Mouse (Mus musculus): ENCODE results near the gene D930007J09Rik. TPM values are rescaled to one million over a fixed set of nuclear protein-coding genes. Genes with fewer than 3 reads are reported as not detected.

The D930007J09Rik gene
- polyA plus RNA-seq, 1 experiment from 2014 or later, result not detected

DNA sequence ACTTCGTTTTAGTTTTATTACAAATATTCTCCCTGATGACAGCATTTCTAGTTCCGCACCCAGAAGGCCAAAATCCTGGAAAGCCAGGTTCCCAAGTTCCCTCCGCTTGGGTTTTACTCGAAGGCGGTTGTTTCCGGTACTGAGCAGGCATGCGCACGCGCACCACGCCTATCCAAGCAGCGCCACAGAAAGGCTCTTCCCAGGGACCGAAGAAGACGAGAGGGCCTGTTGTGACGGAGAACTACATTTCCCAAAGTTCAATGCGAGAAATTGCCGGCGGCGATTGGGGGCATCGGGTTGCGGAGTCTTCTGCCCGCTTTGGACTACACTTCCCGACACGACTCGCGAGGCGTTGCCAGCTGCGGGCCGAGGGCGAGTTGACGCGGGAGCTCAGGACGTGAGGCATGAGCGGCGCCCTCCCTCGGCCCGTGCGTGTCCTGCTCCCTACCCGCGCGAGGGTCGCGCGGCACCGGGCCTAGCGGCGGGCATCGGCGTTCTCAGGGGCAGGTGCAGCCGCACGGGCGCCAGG, 892 bp downstream of the D930007J09Rik start, which contains the start of gene Wrnip1:
Gene Wrnip1, plus strand, starts transcription at position 346 of the 529 bp plus-strand sequence.
- Histone ChIP-seq H3K4me1 (ENCODE audit: control insufficient read depth, insufficient read depth, low read length) (peaks cover 26% of the 10 kb centered on the region), H3K36me3 (ENCODE audit: control insufficient read depth, insufficient read depth) (peaks cover 7% of the 10 kb centered on the region), H3K9ac (ENCODE audit: low read length) (peak within 1 kb of the TSS; percentile 93), H3K27me3 (ENCODE audit: control insufficient read depth, insufficient read depth, low read length) (no peaks in the 10 kb centered on the region), H3K9me3 (replicated peaks; ENCODE audit: control insufficient read depth, low read length) (no peaks in the 10 kb centered on the region), H3K27ac (ENCODE audit: low read length) (peak within 1 kb of the TSS; percentile 81), H3K4me3 (ENCODE audit: low read length) (peak within 1 kb of the TSS; percentile 94), H3K4me2 (ENCODE audit: low read depth, low read length) (peak within 1 kb of the TSS; percentile 79)
- peak; percentile 93 for ATAC-seq (replicated peaks; ENCODE audit: extremely low read depth, insufficient read depth, low FRiP score)
- WGBS, result under 1% methylated on average over 50 of the region's 51 CpGs

DNA sequence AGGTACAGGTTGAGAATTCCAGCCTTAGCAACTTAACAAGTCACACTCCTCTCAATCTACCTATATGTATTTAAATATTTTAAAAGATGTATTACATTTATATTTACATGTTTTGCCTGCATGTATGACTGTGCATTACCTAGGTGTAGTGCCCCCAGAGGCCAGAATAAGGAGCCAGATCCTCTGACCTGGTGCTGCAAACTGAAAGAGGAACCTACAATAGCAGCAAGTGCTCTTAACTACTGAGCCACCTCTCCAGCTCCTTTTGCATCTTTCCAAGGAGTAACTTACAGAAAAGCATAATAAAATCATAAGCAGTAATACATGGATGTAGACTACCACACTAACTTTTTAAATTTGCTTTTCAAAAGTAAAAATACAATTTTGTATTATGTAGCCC, 1.8 kb downstream of the D930007J09Rik start:
- Histone ChIP-seq H3K4me1 (ENCODE audit: control insufficient read depth, insufficient read depth, low read length) (peaks cover 23% of the 10 kb centered on the region), H3K9ac (ENCODE audit: low read length) (peak overlapping the region; percentile 68), H3K27ac (ENCODE audit: low read length) (no peak overlapping the region; the same call in 1 of the 2 replicates), H3K27me3 (ENCODE audit: control insufficient read depth, insufficient read depth, low read length) (no peaks in the 10 kb centered on the region), H3K36me3 (ENCODE audit: control insufficient read depth, insufficient read depth) (no peaks in the 10 kb centered on the region), H3K4me3 (ENCODE audit: low read length) (no peak overlapping the region; the same call in 1 of the 2 replicates), H3K9me3 (replicated peaks; ENCODE audit: control insufficient read depth, low read length) (no peaks in the 10 kb centered on the region), H3K4me2 (ENCODE audit: low read depth, low read length) (peak overlapping the region; percentile 79)
- no peak for ATAC-seq (replicated peaks; ENCODE audit: extremely low read depth, insufficient read depth, low FRiP score)

DNA sequence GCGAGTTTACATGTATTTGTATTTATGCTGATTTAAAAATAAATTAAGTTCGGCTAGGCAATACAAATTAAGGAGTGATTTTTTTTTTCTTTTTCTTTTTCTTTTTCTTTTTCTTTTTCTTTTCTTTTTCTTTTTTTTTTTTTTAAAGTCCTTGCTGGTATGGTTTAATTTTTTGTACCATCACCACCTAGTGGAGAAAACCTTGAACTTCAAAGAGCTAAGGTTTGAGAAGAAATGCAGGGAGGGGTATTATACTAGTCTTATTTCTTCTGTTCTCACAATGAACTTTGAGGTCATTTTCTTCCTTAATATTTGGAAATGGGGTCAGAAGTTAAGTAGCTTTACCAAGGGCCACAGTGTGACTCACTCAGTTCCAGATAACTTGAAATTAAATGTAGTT, 3.5 kb downstream of the D930007J09Rik start:
- no peak overlapping the region for H3K4me3 ChIP-seq (ENCODE audit: low read length)
- no peak for ATAC-seq (replicated peaks; ENCODE audit: extremely low read depth, insufficient read depth, low FRiP score)
- 44% methylated on average over 2 of the region's 2 CpGs for WGBS

DNA sequence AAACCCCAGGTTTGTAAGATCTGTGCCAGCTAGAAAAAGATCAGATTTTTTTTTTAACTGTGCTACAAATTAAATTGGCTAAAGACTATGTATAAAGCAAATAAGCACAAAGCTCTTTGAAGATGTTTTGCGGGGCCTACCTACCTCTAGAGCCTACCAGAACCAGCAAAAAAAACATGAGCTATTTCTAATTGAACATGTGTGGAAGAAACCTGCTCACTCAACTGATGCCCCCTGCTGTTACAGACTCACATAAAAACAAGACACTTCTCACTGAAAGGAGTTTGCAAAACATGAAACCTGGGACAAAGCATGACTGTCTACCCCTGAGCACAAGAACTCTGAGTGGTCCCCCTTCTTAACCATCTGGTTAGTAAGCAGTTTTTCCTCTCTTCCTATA, 5.6 kb downstream of the D930007J09Rik start:
- Histone ChIP-seq H3K36me3 (ENCODE audit: control insufficient read depth, insufficient read depth) (no peaks in the 10 kb centered on the region), H3K9ac (ENCODE audit: low read length) (no peak overlapping the region), H3K4me2 (ENCODE audit: low read depth, low read length) (no peak overlapping the region), H3K4me1 (ENCODE audit: control insufficient read depth, insufficient read depth, low read length) (peaks cover 5% of the 10 kb centered on the region), H3K4me3 (ENCODE audit: low read length) (no peak overlapping the region), H3K27me3 (ENCODE audit: control insufficient read depth, insufficient read depth, low read length) (no peaks in the 10 kb centered on the region), H3K27ac (ENCODE audit: low read length) (no peak overlapping the region), H3K9me3 (replicated peaks; ENCODE audit: control insufficient read depth, low read length) (no peaks in the 10 kb centered on the region)
- ATAC-seq (replicated peaks; ENCODE audit: extremely low read depth, insufficient read depth, low FRiP score), result no peak
- WGBS, result 82% methylated on average over 1 of the region's 1 CpGs

More for the DNA sequence above, 3.5 kb downstream of the D930007J09Rik start:
- Histone ChIP-seq H3K27me3 (ENCODE audit: control insufficient read depth, insufficient read depth, low read length) (no peaks in the 10 kb centered on the region), H3K9me3 (replicated peaks; ENCODE audit: control insufficient read depth, low read length) (no peaks in the 10 kb centered on the region), H3K9ac (ENCODE audit: low read length) (no peak overlapping the region), H3K36me3 (ENCODE audit: control insufficient read depth, insufficient read depth) (no peaks in the 10 kb centered on the region), H3K27ac (ENCODE audit: low read length) (no peak overlapping the region), H3K4me2 (ENCODE audit: low read depth, low read length) (no peak overlapping the region), H3K4me1 (ENCODE audit: control insufficient read depth, insufficient read depth, low read length) (peaks cover 13% of the 10 kb centered on the region)

DNA sequence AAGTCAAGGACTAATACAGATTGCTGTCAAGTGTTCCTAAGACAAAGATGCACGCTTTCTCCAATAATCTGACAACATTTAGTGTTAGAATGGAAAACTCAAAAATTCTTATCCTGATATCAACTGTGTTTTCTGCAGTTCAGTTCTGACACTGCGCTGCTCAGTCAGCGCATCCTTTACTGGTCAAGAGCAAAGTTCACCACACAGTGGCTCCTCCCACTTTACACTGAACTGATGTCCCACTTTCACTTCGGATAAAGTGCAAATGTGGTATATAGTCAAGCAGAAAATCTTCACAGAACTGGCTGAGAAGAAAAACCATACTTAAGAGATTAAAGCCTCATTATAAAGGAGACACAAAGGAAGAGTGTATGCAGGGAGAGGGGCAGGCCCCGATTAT, 7.5 kb downstream of the D930007J09Rik start:
- Histone ChIP-seq H3K4me2 (ENCODE audit: low read depth, low read length) (no peak overlapping the region), H3K36me3 (ENCODE audit: control insufficient read depth, insufficient read depth) (no peaks in the 10 kb centered on the region), H3K9ac (ENCODE audit: low read length) (no peak overlapping the region), H3K4me1 (ENCODE audit: control insufficient read depth, insufficient read depth, low read length) (no peaks in the 10 kb centered on the region), H3K4me3 (ENCODE audit: low read length) (no peak overlapping the region), H3K27me3 (ENCODE audit: control insufficient read depth, insufficient read depth, low read length) (no peaks in the 10 kb centered on the region), H3K9me3 (replicated peaks; ENCODE audit: control insufficient read depth, low read length) (no peaks in the 10 kb centered on the region), H3K27ac (ENCODE audit: low read length) (no peak overlapping the region)
- WGBS, result 83% methylated on average over 5 of the region's 5 CpGs
- no peak for ATAC-seq (replicated peaks; ENCODE audit: extremely low read depth, insufficient read depth, low FRiP score)

DNA sequence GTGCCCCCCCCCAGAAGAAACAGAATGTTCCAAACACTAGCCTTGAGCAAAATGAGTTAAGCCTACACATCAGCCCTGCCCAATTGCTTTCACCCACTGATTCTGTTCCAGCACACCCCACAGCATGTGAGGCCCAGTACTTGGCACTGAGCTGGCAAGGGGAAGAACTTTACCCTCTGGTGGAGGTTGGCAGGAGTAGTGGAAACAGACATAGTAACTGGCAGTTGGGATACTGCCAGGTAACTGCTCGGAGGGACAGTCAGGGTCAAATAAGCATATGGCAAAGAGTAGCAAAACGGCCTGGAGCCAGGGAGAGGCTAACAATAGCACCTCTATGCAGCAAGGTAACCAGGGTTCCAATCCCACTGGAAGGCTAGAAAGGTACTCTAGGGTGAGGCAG, 8.0 kb downstream of the D930007J09Rik start:
- peak; percentile 81 for ATAC-seq (replicated peaks; ENCODE audit: extremely low read depth, insufficient read depth, low FRiP score)
- H3K27me3 ChIP-seq (ENCODE audit: control insufficient read depth, insufficient read depth, low read length), result no peaks in the 10 kb centered on the region
- H3K4me3 ChIP-seq (ENCODE audit: low read length), result no peak overlapping the region
- H3K36me3 ChIP-seq (ENCODE audit: control insufficient read depth, insufficient read depth), result no peaks in the 10 kb centered on the region
- 19% methylated on average over 2 of the region's 2 CpGs for WGBS
- H3K27ac ChIP-seq (ENCODE audit: low read length), result 0 out of 2 replicates have a peak overlapping the region, but pooled peaks have one; percentile 15
- H3K9ac ChIP-seq (ENCODE audit: low read length), result no peak overlapping the region
- no peaks in the 10 kb centered on the region for H3K9me3 ChIP-seq (replicated peaks; ENCODE audit: control insufficient read depth, low read length)
- no peak overlapping the region for H3K4me2 ChIP-seq (ENCODE audit: low read depth, low read length)
- H3K4me1 ChIP-seq (ENCODE audit: control insufficient read depth, insufficient read depth, low read length), result no peaks in the 10 kb centered on the region

DNA sequence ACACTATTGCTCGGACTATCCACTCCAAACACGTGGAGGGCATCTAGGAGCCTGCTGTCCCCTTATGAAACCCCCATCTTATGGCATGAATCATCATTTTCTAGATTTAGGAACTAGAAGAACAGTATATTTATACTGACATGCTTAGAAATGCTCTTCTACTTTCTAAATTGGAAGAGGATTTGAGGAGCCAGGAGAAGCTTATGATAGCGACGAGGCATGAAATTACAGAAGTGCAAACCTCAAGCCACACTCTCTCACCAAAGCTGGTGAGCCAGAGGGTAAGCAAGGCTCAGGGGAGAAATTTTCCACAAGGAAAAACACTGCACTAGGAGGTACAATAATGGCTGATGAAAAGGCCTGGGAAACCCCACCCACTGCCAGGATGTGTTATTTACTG, 12.9 kb downstream of the D930007J09Rik start:
- ATAC-seq (replicated peaks; ENCODE audit: extremely low read depth, insufficient read depth, low FRiP score), result no peak
- 74% methylated on average over 4 of the region's 4 CpGs for WGBS

DNA sequence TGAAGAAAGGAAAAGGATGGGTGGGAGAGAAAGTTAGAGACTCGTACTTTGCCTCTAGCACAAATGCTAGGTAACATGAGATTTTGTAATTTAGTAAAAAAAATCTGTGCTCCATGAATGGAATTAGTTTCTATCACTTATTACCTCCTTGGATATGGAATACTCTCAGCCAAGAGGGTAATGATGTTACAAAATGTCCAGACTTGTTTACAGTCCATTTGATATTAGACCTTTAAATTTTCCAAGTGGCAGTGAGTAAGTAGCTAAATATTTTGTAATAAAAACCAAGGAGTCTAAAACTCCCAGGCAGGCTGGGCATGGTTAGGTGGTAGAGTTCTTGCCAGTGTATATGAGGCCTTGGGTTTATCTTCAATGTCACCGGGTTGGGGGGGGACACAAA, 15.1 kb downstream of the D930007J09Rik start:
- no peak overlapping the region for H3K9ac ChIP-seq (ENCODE audit: low read length)
- no peak overlapping the region for H3K4me3 ChIP-seq (ENCODE audit: low read length)
- no peak overlapping the region for H3K4me2 ChIP-seq (ENCODE audit: low read depth, low read length)
- ATAC-seq (replicated peaks; ENCODE audit: extremely low read depth, insufficient read depth, low FRiP score), result no peak
- no peaks in the 10 kb centered on the region for H3K4me1 ChIP-seq (ENCODE audit: control insufficient read depth, insufficient read depth, low read length)
- no peaks in the 10 kb centered on the region for H3K9me3 ChIP-seq (replicated peaks; ENCODE audit: control insufficient read depth, low read length)
- no peaks in the 10 kb centered on the region for H3K36me3 ChIP-seq (ENCODE audit: control insufficient read depth, insufficient read depth)
- no peaks in the 10 kb centered on the region for H3K27me3 ChIP-seq (ENCODE audit: control insufficient read depth, insufficient read depth, low read length)
- WGBS, result 67% methylated on average over 2 of the region's 2 CpGs
- no peak overlapping the region for H3K27ac ChIP-seq (ENCODE audit: low read length)

More for the DNA sequence above, 12.9 kb downstream of the D930007J09Rik start:
- H3K36me3 ChIP-seq (ENCODE audit: control insufficient read depth, insufficient read depth), result no peaks in the 10 kb centered on the region
- no peaks in the 10 kb centered on the region for H3K9me3 ChIP-seq (replicated peaks; ENCODE audit: control insufficient read depth, low read length)
- H3K4me1 ChIP-seq (ENCODE audit: control insufficient read depth, insufficient read depth, low read length), result no peaks in the 10 kb centered on the region
- H3K9ac ChIP-seq (ENCODE audit: low read length), result no peak overlapping the region
- H3K27ac ChIP-seq (ENCODE audit: low read length), result no peak overlapping the region
- no peaks in the 10 kb centered on the region for H3K27me3 ChIP-seq (ENCODE audit: control insufficient read depth, insufficient read depth, low read length)
- H3K4me2 ChIP-seq (ENCODE audit: low read depth, low read length), result no peak overlapping the region
- H3K4me3 ChIP-seq (ENCODE audit: low read length), result no peak overlapping the region

DNA sequence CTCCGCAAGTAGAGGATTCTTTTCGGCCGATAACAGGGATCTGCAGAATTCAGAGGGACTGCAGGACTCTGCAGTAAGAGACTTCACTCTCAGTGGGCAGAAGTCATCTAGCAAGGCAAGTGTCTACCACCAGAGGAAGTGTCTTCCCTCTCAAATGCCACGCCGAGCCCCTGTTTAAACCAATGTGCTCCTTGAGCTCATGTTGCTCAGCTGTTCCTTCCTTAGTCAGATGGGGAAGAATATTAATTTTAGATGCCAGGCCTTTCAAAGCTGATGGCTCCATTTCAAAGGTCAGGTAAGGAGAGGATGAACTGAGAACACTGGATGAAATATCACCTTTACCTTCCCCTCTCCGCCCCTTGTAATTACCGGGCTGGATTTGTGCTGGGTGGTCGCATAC, 18.8 kb downstream of the D930007J09Rik start, which contains the start of gene Mylk4:
Gene Mylk4, minus strand, starts transcription at position 139 of the 400 bp plus-strand sequence.
- Histone ChIP-seq H3K4me2 (ENCODE audit: low read depth, low read length) (no peak within 1 kb of the TSS), H3K4me3 (ENCODE audit: low read length) (no peak within 1 kb of the TSS)
- no peak for ATAC-seq (replicated peaks; ENCODE audit: extremely low read depth, insufficient read depth, low FRiP score)

More for the DNA sequence above, 18.8 kb downstream of the D930007J09Rik start, which contains the start of gene Mylk4:
- Histone ChIP-seq H3K36me3 (ENCODE audit: control insufficient read depth, insufficient read depth) (no peaks in the 10 kb centered on the region), H3K27me3 (ENCODE audit: control insufficient read depth, insufficient read depth, low read length) (no peaks in the 10 kb centered on the region), H3K9me3 (replicated peaks; ENCODE audit: control insufficient read depth, low read length) (no peaks in the 10 kb centered on the region), H3K9ac (ENCODE audit: low read length) (no peak within 1 kb of the TSS), H3K27ac (ENCODE audit: low read length) (no peak within 1 kb of the TSS), H3K4me1 (ENCODE audit: control insufficient read depth, insufficient read depth, low read length) (no peaks in the 10 kb centered on the region)
- WGBS, result 79% methylated on average over 8 of the region's 8 CpGs
